Mouse (Mus musculus) midbrain, postnatal 0 days (tissue): Measurements from ENCODE around the gene Kif22. TPM values are rescaled to one million over a fixed set of nuclear protein-coding genes. Genes with fewer than 3 reads are reported as not detected.

Experiments used
- ATAC-seq: fragments of 200-750 bp; cut with Nextera tagmentation; 2 replicates; pipeline ENCODE4 v1.8.0; 2017; ENCODE audit warnings: moderate number of reproducible peaks, mild to moderate bottlenecking, moderate TSS enrichment, moderate library complexity; ENCODE audit not compliant: low FRiP score
- DNase-seq: peaks from one replicate; pipeline ENCODE4 v3.0.0-alpha.2; 2015; ENCODE audit warnings: low spot score
- H3K27ac ChIP-seq: fragments of 300-500 bp; sonication (generic); 2 replicates; pipeline ENCODE4 v1.5.1; 2014; ENCODE audit warnings: low read depth, mild to moderate bottlenecking, low read length, mixed read lengths
- H3K27me3 ChIP-seq: fragments of 300-500 bp; sonication (generic); 2 replicates; pipeline ENCODE4 v1.6.1; 2014; ENCODE audit warnings: low read length, control low read depth, mixed read lengths; ENCODE audit not compliant: insufficient read depth
- H3K36me3 ChIP-seq: fragments of 300-500 bp; sonication (generic); 2 replicates; pipeline ENCODE4 v1.6.1; 2014; ENCODE audit warnings: low read length, control low read depth, mixed read lengths; ENCODE audit not compliant: insufficient read depth
- H3K4me1 ChIP-seq: fragments of 300-500 bp; sonication (generic); 2 replicates; pipeline ENCODE4 v1.6.1; 2014; ENCODE audit warnings: mild to moderate bottlenecking, control low read depth, antibody characterized with exemption, low read length, mixed read lengths; ENCODE audit not compliant: insufficient read depth
- H3K4me2 ChIP-seq: fragments of 300-500 bp; sonication (generic); 2 replicates; pipeline ENCODE4 v1.6.1; 2014; ENCODE audit warnings: low read depth, mild to moderate bottlenecking, low read length, mixed read lengths; ENCODE audit not compliant: poor library complexity, severe bottlenecking
- H3K4me3 ChIP-seq: fragments of 300-500 bp; sonication (generic); 2 replicates; pipeline ENCODE4 v1.5.1; 2014; ENCODE audit warnings: low read depth, mild to moderate bottlenecking, low read length, moderate library complexity
- H3K9ac ChIP-seq: fragments of 300-500 bp; sonication (generic); replicated peaks from 2 replicates; pipeline ENCODE4 v1.6.1; 2014; ENCODE audit warnings: mild to moderate bottlenecking, low read length, moderate library complexity, mixed read lengths; ENCODE audit not compliant: poor library complexity, severe bottlenecking
- H3K9me3 ChIP-seq: fragments of 300-500 bp; sonication (generic); 2 replicates; pipeline ENCODE4 v1.6.1; 2016; ENCODE audit warnings: low read length, control low read depth
- CTCF ChIP-seq: IDR thresholded peaks from 2 replicates; pipeline ENCODE4 v1.5.1; 2016; ENCODE audit warnings: antibody characterized with exemption, mild to moderate bottlenecking
- WGBS: fragments of 180-500 bp; shearing (Covaris S2); extraction: QIAGEN DNeasy Blood & Tissue Kit; methylation state at CpG from one replicate; pipeline ENCODE4 v1.1.7; 2014; 5-methylcytosine and 5-hydroxymethylcytosine counted together
- polyA plus RNA-seq: library from polyadenylated mRNA; unstranded; fragments of >200 nt; fragmentation: Nextera tagmentation; extraction: Ambion mirVana; gene quantifications from 2 replicates; pipeline ENCODE4 v1.2.1, GENCODE M21; 2015
- total RNA-seq: library from RNA; depleted of rRNA; stranded (reverse); fragments of >200 nt; gene quantifications from 2 replicates; pipeline ENCODE4 v1.2.3, GENCODE M21; 2014

Gene Kif22
- total and polyA plus RNA-seq, 2 experiments from 2014 or later, result 4.2 to 11.3 TPM

DNA sequence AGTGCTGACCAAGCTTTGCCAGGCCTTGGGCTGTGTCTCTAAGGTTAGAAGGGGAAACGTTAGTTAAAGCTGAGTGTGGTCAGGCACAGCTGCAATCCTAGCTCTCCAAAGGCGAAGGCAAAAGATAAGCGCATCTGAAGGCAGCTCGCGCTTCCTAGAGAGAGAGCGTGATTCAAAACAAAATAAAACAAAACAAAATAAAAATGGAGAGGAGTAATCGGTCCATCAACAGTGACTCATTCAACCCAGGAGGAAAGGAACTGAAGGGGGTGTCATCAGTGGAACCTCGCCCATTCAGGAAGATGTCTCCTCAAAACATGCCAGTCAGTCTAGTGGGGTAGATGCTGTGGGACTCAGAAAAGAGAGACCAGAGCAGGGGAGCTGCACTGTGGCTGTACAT is 40.0 kb upstream of the Kif22 start:
- DNase-seq (no peak), ATAC-seq (no peak)
- H3K36me3 ChIP-seq, result no peaks in the 10 kb centered on the region
- no peak overlapping the region for H3K27ac ChIP-seq
- H3K4me1 ChIP-seq, result no peaks in the 10 kb centered on the region
- WGBS, result 84% methylated on average over 8 of the region's 8 CpGs
- no peak overlapping the region for H3K4me3 ChIP-seq
- H3K9ac ChIP-seq, result no peak overlapping the region
- no peak for TF ChIP-seq CTCF
- no peaks in the 10 kb centered on the region for H3K27me3 ChIP-seq
- no peak overlapping the region for H3K4me2 ChIP-seq
- no peaks in the 10 kb centered on the region for H3K9me3 ChIP-seq

DNA sequence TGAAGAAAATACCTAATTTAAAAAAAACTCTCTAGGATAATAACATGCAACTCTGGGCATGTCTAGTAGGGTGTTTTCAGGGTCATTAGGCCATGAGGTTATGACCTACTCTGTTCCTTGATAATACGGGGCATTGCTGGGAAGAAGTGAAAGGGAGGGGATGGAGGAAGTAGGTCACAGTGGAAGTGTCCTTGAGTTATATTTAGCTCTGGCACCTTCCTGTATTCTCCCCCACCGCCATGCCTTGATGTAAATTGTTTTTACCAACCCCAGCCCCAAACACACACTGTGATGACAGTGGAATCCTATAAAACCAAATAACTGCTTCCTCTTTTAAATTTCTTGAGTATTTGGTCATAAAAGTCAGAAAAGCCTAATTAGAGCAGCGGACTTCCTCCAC is 37.8 kb upstream of the Kif22 start:
- no peak overlapping the region for H3K4me2 ChIP-seq
- H3K9me3 ChIP-seq, result no peaks in the 10 kb centered on the region
- H3K4me1 ChIP-seq, result no peaks in the 10 kb centered on the region
- DNase-seq (no peak), ATAC-seq (no peak)
- no peak for TF ChIP-seq CTCF
- 72% methylated on average over 3 of the region's 3 CpGs for WGBS
- H3K36me3 ChIP-seq, result no peaks in the 10 kb centered on the region
- no peak overlapping the region for H3K9ac ChIP-seq
- H3K27me3 ChIP-seq, result no peaks in the 10 kb centered on the region
- no peak overlapping the region for H3K4me3 ChIP-seq
- no peak overlapping the region for H3K27ac ChIP-seq

DNA sequence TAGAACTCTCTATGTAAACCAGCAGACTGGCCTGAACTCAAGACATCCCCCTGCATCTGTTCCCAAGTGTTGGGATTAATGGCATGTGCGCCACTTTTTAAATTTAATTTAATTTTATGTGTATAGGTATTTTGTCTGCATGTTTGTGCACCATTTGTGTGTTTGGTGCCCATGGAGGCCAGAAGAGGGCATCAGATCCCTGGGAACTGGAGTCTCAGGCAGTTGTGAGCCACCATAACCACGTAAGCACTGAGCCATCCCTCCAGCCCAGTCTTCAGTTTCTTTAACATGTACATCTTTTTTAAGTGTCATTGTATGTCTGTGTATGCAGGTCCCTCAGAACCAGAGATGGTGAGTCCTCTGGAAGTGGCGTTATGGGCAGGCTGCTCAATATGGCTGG is 35.4 kb upstream of the Kif22 start:
- TF ChIP-seq CTCF, result no peak
- Histone ChIP-seq H3K27ac (no peak overlapping the region), H3K9me3 (no peaks in the 10 kb centered on the region), H3K9ac (no peak overlapping the region), H3K27me3 (no peaks in the 10 kb centered on the region), H3K36me3 (no peaks in the 10 kb centered on the region), H3K4me3 (no peak overlapping the region), H3K4me2 (no peak overlapping the region), H3K4me1 (no peaks in the 10 kb centered on the region)
- DNase-seq (no peak), ATAC-seq (no peak)
- WGBS, result 88% methylated on average over 3 of the region's 3 CpGs

DNA sequence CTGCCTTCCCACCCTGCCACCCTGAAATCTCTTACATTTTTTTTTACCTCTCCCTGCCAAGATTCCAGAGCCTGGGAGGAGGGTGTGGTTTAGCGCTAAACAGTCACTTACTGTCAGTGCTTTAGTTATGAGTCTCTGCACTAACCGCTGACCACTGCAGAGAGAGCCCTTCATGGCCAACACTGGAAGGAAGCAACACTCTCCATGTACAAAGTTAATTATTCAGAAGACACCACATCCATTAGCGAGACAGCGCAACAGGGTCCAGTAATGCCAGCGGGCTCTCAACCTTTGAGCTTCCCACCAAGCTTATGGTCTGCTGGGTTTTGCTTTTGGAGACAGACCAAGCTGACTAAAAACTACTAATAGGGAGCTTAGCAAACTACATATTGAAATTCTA is 33.9 kb upstream of the Kif22 start:
- Histone ChIP-seq H3K27ac (no peak overlapping the region), H3K4me3 (no peak overlapping the region), H3K4me1 (no peaks in the 10 kb centered on the region), H3K4me2 (no peak overlapping the region), H3K36me3 (no peaks in the 10 kb centered on the region), H3K27me3 (no peaks in the 10 kb centered on the region), H3K9ac (no peak overlapping the region), H3K9me3 (no peaks in the 10 kb centered on the region)
- no peak for ATAC-seq
- no peak for TF ChIP-seq CTCF
- WGBS, result 93% methylated on average over 5 of the region's 5 CpGs
- no peak for DNase-seq

DNA sequence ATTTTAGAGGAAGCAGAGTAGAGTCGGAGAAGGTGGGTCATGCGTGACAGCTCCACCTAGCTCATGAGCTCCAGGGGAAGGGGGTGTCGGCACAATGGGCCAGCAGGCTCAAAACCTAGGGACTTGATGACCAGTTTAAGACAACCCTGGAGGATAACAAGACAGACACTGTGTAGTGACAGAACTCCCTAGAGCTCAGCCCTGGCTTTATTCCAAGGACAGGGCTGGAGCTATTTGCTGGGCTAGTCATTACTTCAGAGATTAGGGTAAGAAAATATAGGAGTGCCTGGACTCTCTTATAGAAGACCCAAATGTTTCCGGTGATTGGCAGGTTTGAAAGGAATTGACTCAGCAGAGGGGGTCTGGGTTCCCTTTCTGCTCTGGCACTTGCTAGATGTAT is 30.9 kb upstream of the Kif22 start:
- WGBS, result 77% methylated on average over 4 of the region's 4 CpGs
- Histone ChIP-seq H3K9ac (no peak overlapping the region), H3K4me1 (no peaks in the 10 kb centered on the region), H3K36me3 (no peaks in the 10 kb centered on the region), H3K4me3 (no peak overlapping the region), H3K27ac (no peak overlapping the region), H3K9me3 (no peaks in the 10 kb centered on the region), H3K27me3 (no peaks in the 10 kb centered on the region), H3K4me2 (no peak overlapping the region)
- no peak for ATAC-seq
- TF ChIP-seq CTCF, result no peak
- no peak for DNase-seq

DNA sequence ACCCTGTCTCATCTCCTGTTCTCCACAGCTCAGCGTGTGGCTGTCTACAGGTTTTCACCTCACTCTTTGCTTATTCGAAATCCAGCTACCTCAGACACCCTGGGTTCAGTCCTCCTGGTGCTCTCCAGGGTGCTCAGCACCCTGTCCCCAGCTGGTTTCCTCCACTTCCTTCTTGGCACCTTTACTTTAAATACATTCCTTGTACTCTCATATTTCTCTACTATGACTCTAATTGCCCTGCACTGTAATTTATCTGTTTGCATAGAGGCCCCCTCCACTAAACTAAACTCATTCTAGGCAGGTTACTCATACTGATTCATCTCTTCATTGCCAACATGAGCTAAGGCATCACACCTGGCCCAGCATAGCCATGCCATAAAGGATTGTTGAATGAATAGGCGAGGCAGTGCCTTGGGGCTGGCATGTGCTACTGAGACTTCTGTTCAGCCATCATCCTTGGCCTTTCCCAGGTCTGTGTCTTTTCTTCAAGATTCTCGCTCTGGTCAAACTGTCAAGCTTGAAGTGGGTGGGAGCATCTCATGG is 28.7 kb upstream of the Kif22 start:
- DNase-seq (no peak), ATAC-seq (no peak)
- Histone ChIP-seq H3K4me2 (no peak overlapping the region), H3K9ac (no peak overlapping the region), H3K27ac (no peak overlapping the region), H3K9me3 (no peaks in the 10 kb centered on the region), H3K36me3 (no peaks in the 10 kb centered on the region), H3K4me3 (no peak overlapping the region), H3K27me3 (no peaks in the 10 kb centered on the region), H3K4me1 (no peaks in the 10 kb centered on the region)
- WGBS, result 75% methylated on average over 4 of the region's 4 CpGs
- no peak for TF ChIP-seq CTCF
